Mouse (Mus musculus) intestine, postnatal 0 days (tissue): ENCODE measurements around the gene Arhgap22. TPM values are rescaled to one million over a fixed set of nuclear protein-coding genes. Genes with fewer than 3 reads are reported as not detected.

ENCODE experiments used
- ATAC-seq: fragments of 200-750 bp; cut with Nextera tagmentation; 2 replicates; pipeline ENCODE4 v1.8.0; 2017; ENCODE audit warnings: mild to moderate bottlenecking, moderate TSS enrichment, moderate library complexity
- H3K27ac ChIP-seq: fragments of 300-500 bp; sonication (generic); 2 replicates; pipeline ENCODE4 v1.5.1; 2014; ENCODE audit warnings: mild to moderate bottlenecking, low read depth, low read length, moderate library complexity
- H3K27me3 ChIP-seq: fragments of 300-500 bp; sonication (generic); replicated peaks from 2 replicates; pipeline ENCODE4 v1.6.1; 2014; ENCODE audit warnings: low read length, mixed read lengths; ENCODE audit not compliant: control insufficient read depth, insufficient read depth
- H3K36me3 ChIP-seq: fragments of 300-500 bp; sonication (generic); 2 replicates; pipeline ENCODE4 v1.6.1; 2014; ENCODE audit warnings: mild to moderate bottlenecking, moderate library complexity; ENCODE audit not compliant: control insufficient read depth, insufficient read depth
- H3K4me1 ChIP-seq: fragments of 300-500 bp; sonication (generic); replicated peaks from 2 replicates; pipeline ENCODE4 v1.6.1; 2014; ENCODE audit warnings: antibody characterized with exemption, low read length, mixed read lengths; ENCODE audit not compliant: control insufficient read depth, insufficient read depth
- H3K4me2 ChIP-seq: fragments of 300-500 bp; sonication (generic); replicated peaks from 2 replicates; pipeline ENCODE4 v1.6.1; 2014; ENCODE audit warnings: low read depth, mild to moderate bottlenecking, moderate library complexity
- H3K4me3 ChIP-seq: fragments of 300-500 bp; sonication (generic); 2 replicates; pipeline ENCODE4 v1.5.1; 2014; ENCODE audit warnings: low read depth, low read length
- H3K9ac ChIP-seq: fragments of 300-500 bp; sonication (generic); 2 replicates; pipeline ENCODE4 v1.6.1; 2014; ENCODE audit warnings: mild to moderate bottlenecking, low read depth, low read length
- H3K9me3 ChIP-seq: fragments of 300-500 bp; sonication (generic); 2 replicates; pipeline ENCODE4 v1.6.1; 2016; ENCODE audit warnings: mixed run types; ENCODE audit not compliant: control insufficient read depth
- CTCF ChIP-seq: sonication (generic); IDR thresholded peaks from 2 replicates; pipeline ENCODE4 v1.5.1; 2016; ENCODE audit warnings: low read depth, mild to moderate bottlenecking, control low read depth, antibody characterized with exemption, moderate library complexity
- WGBS: fragments of 180-500 bp; shearing (Covaris S2); extraction: QIAGEN DNeasy Blood & Tissue Kit; methylation state at CpG from one replicate; pipeline ENCODE4 v1.1.7; 2014; 5-methylcytosine and 5-hydroxymethylcytosine counted together
- polyA plus RNA-seq: library from polyadenylated mRNA; unstranded; fragments of >200 nt; fragmentation: Nextera tagmentation; extraction: Ambion mirVana; gene quantifications from 2 replicates; pipeline ENCODE4 v1.2.1, GENCODE M21; 2015

Gene Arhgap22
- polyA plus RNA-seq, 1 experiment from 2014 or later, result 1.9 TPM

GRCm38 (mm10) chr14:33322661-33323088 lies 108.8 kb downstream of the Arhgap22 start:
- no peak overlapping the region for H3K4me3 ChIP-seq
- peak; percentile 81 for TF ChIP-seq CTCF
- no peaks in the 10 kb centered on the region for H3K9me3 ChIP-seq
- H3K4me1 ChIP-seq, result peaks cover 3% of the 10 kb centered on the region; the same call in 1 of the 2 replicates
- H3K9ac ChIP-seq, result no peak overlapping the region
- peaks cover 19% of the 10 kb centered on the region; the same call in 1 of the 2 replicates for H3K27me3 ChIP-seq
- no peak overlapping the region for H3K4me2 ChIP-seq
- H3K36me3 ChIP-seq, result no peaks in the 10 kb centered on the region
- no peak overlapping the region for H3K27ac ChIP-seq
- ATAC-seq, result no peak
- WGBS, result 24% methylated on average over 7 of the region's 7 CpGs

- no peak for ATAC-seq
- Histone ChIP-seq H3K4me2 (no peak overlapping the region), H3K9ac (no peak overlapping the region), H3K4me3 (no peak overlapping the region), H3K27me3 (peaks cover 10% of the 10 kb centered on the region; the same call in 1 of the 2 replicates), H3K36me3 (no peaks in the 10 kb centered on the region), H3K9me3 (no peaks in the 10 kb centered on the region), H3K4me1 (peaks cover 3% of the 10 kb centered on the region; the same call in 1 of the 2 replicates), H3K27ac (no peak overlapping the region)
- TF ChIP-seq CTCF, result no peak
- WGBS, result 71% methylated on average over 6 of the region's 6 CpGs
Measured at GRCm38 (mm10) chr14:33324556-33324955, 110.7 kb downstream of the Arhgap22 start.

GRCm38 (mm10) chr14:33328369-33328768 lies 114.5 kb downstream of the Arhgap22 start:
- no peak for TF ChIP-seq CTCF
- no peaks in the 10 kb centered on the region for H3K4me1 ChIP-seq
- 81% methylated on average over 5 of the region's 5 CpGs for WGBS
- H3K9ac ChIP-seq, result no peak overlapping the region
- no peaks in the 10 kb centered on the region for H3K9me3 ChIP-seq
- H3K4me2 ChIP-seq, result no peak overlapping the region
- no peaks in the 10 kb centered on the region for H3K27me3 ChIP-seq
- H3K4me3 ChIP-seq, result no peak overlapping the region
- H3K27ac ChIP-seq, result no peak overlapping the region
- ATAC-seq, result no peak
- no peaks in the 10 kb centered on the region for H3K36me3 ChIP-seq

- no peaks in the 10 kb centered on the region for H3K27me3 ChIP-seq
- ATAC-seq, result no peak
- no peaks in the 10 kb centered on the region for H3K4me1 ChIP-seq
- H3K27ac ChIP-seq, result no peak overlapping the region
- no peak overlapping the region for H3K4me3 ChIP-seq
- H3K9me3 ChIP-seq, result no peaks in the 10 kb centered on the region
- H3K36me3 ChIP-seq, result no peaks in the 10 kb centered on the region
- H3K9ac ChIP-seq, result no peak overlapping the region
- H3K4me2 ChIP-seq, result no peak overlapping the region
- TF ChIP-seq CTCF, result no peak
- 88% methylated on average over 5 of the region's 5 CpGs for WGBS
Measured at GRCm38 (mm10) chr14:33329297-33329805, 115.5 kb downstream of the Arhgap22 start.

- no peaks in the 10 kb centered on the region for H3K4me1 ChIP-seq
- ATAC-seq, result no peak
- H3K27ac ChIP-seq, result no peak overlapping the region
- TF ChIP-seq CTCF, result peak; percentile 48
- H3K4me2 ChIP-seq, result no peak overlapping the region
- no peaks in the 10 kb centered on the region for H3K36me3 ChIP-seq
- H3K4me3 ChIP-seq, result no peak overlapping the region
- WGBS, result 46% methylated on average over 4 of the region's 4 CpGs
- H3K9me3 ChIP-seq, result no peaks in the 10 kb centered on the region
- no peaks in the 10 kb centered on the region for H3K27me3 ChIP-seq
- H3K9ac ChIP-seq, result no peak overlapping the region
Measured at GRCm38 (mm10) chr14:33330986-33331385, 117.2 kb downstream of the Arhgap22 start.

- H3K9ac ChIP-seq, result no peak overlapping the region
- no peaks in the 10 kb centered on the region for H3K9me3 ChIP-seq
- H3K4me3 ChIP-seq, result no peak overlapping the region
- no peak overlapping the region for H3K27ac ChIP-seq
- 49% methylated on average over 4 of the region's 4 CpGs for WGBS
- ATAC-seq, result no peak
- H3K4me1 ChIP-seq, result no peaks in the 10 kb centered on the region
- no peaks in the 10 kb centered on the region for H3K27me3 ChIP-seq
- no peak overlapping the region for H3K4me2 ChIP-seq
- no peaks in the 10 kb centered on the region for H3K36me3 ChIP-seq
- TF ChIP-seq CTCF, result no peak
Measured at GRCm38 (mm10) chr14:33331627-33332026, 117.8 kb downstream of the Arhgap22 start.

DNA sequence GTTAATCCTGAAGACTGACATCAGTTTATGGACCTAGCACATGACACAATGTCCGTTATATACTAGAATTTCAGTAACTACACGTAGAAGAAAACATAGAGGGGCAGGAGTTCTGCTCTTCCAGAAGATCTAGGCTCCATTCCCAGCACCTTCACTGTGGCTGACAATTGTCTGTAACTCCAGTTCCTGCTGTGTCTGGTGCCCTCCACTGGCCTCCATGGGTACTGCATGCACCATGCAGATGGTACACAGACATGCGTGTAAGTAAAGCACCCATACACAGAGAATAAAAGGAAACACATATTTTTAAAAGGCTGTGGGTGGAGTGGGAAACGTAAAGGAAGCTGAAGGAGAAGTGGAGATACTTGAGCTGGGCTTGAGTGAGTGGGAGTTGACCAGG lies 120.0 kb downstream of the Arhgap22 start:
- no peaks in the 10 kb centered on the region for H3K36me3 ChIP-seq
- ATAC-seq, result no peak
- WGBS, result 87% methylated on average over 4 of the region's 4 CpGs

More for the DNA sequence above, 120.0 kb downstream of the Arhgap22 start:
- Histone ChIP-seq H3K9me3 (no peaks in the 10 kb centered on the region), H3K4me3 (no peak overlapping the region), H3K4me2 (no peak overlapping the region), H3K27me3 (no peaks in the 10 kb centered on the region), H3K9ac (no peak overlapping the region), H3K4me1 (no peaks in the 10 kb centered on the region), H3K27ac (no peak overlapping the region)
- peak; percentile 75 for TF ChIP-seq CTCF
